Mouse (Mus musculus): ENCODE measurements at regions not wholly inside any gene's neighbourhood (a gene's known extent, or its start where the extent isn't known, plus 50 kb on each side); places are given as distances from the start of the nearest gene placed in this dataset.

DNA sequence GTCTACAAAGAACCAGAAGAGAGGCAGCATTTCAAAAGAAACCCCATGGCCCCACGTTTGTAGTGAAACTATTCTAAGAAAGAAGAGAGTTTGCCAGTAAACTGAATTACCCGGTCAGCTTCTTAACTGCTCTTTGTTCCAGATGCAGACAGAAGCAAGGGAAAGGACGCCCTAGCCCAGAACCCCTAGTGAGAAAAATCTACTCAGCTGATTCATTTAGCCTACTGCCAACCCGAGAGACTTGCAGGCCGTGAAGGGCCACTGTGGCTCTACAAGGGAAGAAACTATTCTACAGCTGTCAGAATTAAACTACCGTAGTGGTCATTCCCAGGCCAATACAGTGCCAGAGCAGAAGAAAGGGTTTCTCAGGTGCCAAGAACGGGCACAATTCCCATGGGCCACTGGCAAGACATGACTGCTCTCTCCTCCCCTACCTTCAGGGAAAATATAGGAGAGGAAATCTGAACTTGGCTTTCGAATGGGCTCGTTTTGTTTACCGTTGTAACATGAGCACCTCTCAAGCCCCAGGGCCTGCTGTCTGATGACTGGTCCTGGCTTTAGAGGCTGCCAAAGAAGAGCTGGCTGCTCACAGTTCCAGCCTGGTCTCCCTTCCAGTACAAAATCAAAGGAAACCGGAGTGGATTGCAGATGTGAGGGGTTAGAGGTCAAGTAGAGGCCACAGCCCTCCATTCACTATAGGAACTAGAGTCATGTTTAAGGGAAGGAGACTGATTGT is 111.7 kb upstream of the Dlg1 start:
- no peak overlapping the region for H3K4me3 ChIP-seq (ENCODE audit: low read depth, low read length)
- ATAC-seq (ENCODE audit: extremely low read depth, insufficient number of reproducible peaks, low FRiP score, poor library complexity, severe bottlenecking) (no peak), DNase-seq (ENCODE audit: low spot score) (no peak)
- peaks cover 24% of the 10 kb centered on the region for H3K4me1 ChIP-seq (ENCODE audit: insufficient read depth, low read depth, low read length)
- peaks cover 34% of the 10 kb centered on the region for H3K27me3 ChIP-seq (ENCODE audit: insufficient read depth, low read length)
- TF ChIP-seq GATA2 (IDR thresholded peaks at IDR 0.05; ENCODE audit: borderline replicate concordance, low read depth, low read length): no peak
- no peak for TF ChIP-seq TAL1 (conservative IDR thresholded peaks at IDR 0.05; ENCODE audit: low read depth, low read length)
- no peak for TF ChIP-seq CTCF (IDR thresholded peaks at IDR 0.05; ENCODE audit: low read depth, low read length)
- no peak for TF ChIP-seq GATA1 (IDR thresholded peaks at IDR 0.05; ENCODE audit: borderline replicate concordance, low read length)
- no peak for TF ChIP-seq POLR2AphosphoS5 (IDR thresholded peaks at IDR 0.05; ENCODE audit: insufficient replicate concordance, low read depth, low read length)
- H3K9me3 ChIP-seq (replicated peaks): no peaks in the 10 kb centered on the region
- H3K36me3 ChIP-seq (replicated peaks): no peaks in the 10 kb centered on the region

- no peaks in the 10 kb centered on the region for H3K9me3 ChIP-seq (replicated peaks)
- H3K4me1 ChIP-seq (ENCODE audit: insufficient read depth, low read depth, low read length): peaks cover 24% of the 10 kb centered on the region
- TF ChIP-seq CTCF (IDR thresholded peaks at IDR 0.05; ENCODE audit: low read depth, low read length): no peak
- TF ChIP-seq GATA1 (IDR thresholded peaks at IDR 0.05; ENCODE audit: borderline replicate concordance, low read length): no peak
- TF ChIP-seq POLR2AphosphoS5 (IDR thresholded peaks at IDR 0.05; ENCODE audit: insufficient replicate concordance, low read depth, low read length): no peak
- no peak for ATAC-seq (ENCODE audit: extremely low read depth, insufficient number of reproducible peaks, low FRiP score, poor library complexity, severe bottlenecking)
- no peak overlapping the region for H3K4me3 ChIP-seq (ENCODE audit: low read depth, low read length)
- peaks cover 34% of the 10 kb centered on the region for H3K27me3 ChIP-seq (ENCODE audit: insufficient read depth, low read length)
- H3K36me3 ChIP-seq (replicated peaks): no peaks in the 10 kb centered on the region
- DNase-seq (ENCODE audit: low spot score): no peak
Measured at GRCm38 (mm10) chr16:31553361-31554146, 109.7 kb upstream of the Dlg1 start.

DNA sequence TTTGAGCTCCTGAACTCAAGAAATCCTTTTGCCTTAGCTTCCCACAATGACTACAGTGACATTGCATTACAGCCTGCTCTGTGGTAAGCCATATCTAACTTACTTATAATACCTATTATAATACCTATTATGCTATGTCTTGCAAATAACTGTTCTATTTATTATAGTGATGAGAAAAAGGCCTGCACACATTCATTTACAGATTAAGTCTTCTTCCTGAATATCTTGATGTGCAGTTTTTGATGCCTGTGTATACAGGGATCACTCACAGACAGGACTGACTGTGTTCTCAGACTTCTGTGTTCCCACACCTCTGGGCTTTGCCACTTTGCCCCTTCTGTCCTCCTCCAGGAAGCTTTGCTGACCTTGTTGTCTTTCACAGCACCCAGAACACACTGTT is 102.8 kb upstream of the Dlg1 start:
- no peak for DNase-seq (ENCODE audit: low spot score)
- Histone ChIP-seq H3K36me3 (replicated peaks) (no peaks in the 10 kb centered on the region), H3K4me1 (ENCODE audit: insufficient read depth, low read depth, low read length) (no peaks in the 10 kb centered on the region), H3K4me3 (ENCODE audit: low read depth, low read length) (no peak overlapping the region), H3K27me3 (ENCODE audit: insufficient read depth, low read length) (peaks cover 26% of the 10 kb centered on the region), H3K9me3 (replicated peaks) (no peaks in the 10 kb centered on the region)
- ATAC-seq (ENCODE audit: extremely low read depth, insufficient number of reproducible peaks, low FRiP score, poor library complexity, severe bottlenecking): no peak
- TF ChIP-seq CTCF (IDR thresholded peaks at IDR 0.05; ENCODE audit: low read depth, low read length) (no peak), GATA2 (IDR thresholded peaks at IDR 0.05; ENCODE audit: borderline replicate concordance, low read depth, low read length) (no peak), TAL1 (conservative IDR thresholded peaks at IDR 0.05; ENCODE audit: low read depth, low read length) (no peak), GATA1 (IDR thresholded peaks at IDR 0.05; ENCODE audit: borderline replicate concordance, low read length) (no peak), POLR2AphosphoS5 (IDR thresholded peaks at IDR 0.05; ENCODE audit: insufficient replicate concordance, low read depth, low read length) (no peak)

DNA sequence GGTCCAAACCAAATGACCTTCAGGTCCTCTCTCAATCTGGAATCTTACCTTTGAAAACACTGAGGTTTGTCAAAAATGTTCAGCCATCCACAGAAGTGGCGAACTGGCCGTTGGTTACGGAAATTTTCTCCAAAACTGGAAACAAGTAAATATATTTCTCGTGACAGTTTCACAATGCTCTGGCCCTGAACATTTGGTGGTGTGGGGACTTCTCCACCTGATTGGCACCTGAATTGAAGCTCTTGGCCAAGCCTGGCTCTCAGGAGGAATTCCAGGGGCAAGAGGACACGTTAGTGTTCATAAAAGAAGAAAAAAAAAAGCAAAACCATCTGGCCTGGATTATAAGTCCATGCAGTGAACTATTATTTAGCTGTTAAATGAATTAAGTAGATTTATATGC is 98.3 kb upstream of the Dlg1 start:
- peaks cover 41% of the 10 kb centered on the region for H3K27me3 ChIP-seq (ENCODE audit: insufficient read depth, low read length)
- no peaks in the 10 kb centered on the region for H3K36me3 ChIP-seq (replicated peaks)
- DNase-seq (ENCODE audit: low spot score) (no peak), ATAC-seq (ENCODE audit: extremely low read depth, insufficient number of reproducible peaks, low FRiP score, poor library complexity, severe bottlenecking) (no peak)
- TF ChIP-seq GATA2 (IDR thresholded peaks at IDR 0.05; ENCODE audit: borderline replicate concordance, low read depth, low read length) (no peak), CTCF (IDR thresholded peaks at IDR 0.05; ENCODE audit: low read depth, low read length) (no peak), GATA1 (IDR thresholded peaks at IDR 0.05; ENCODE audit: borderline replicate concordance, low read length) (no peak), TAL1 (conservative IDR thresholded peaks at IDR 0.05; ENCODE audit: low read depth, low read length) (no peak), POLR2AphosphoS5 (IDR thresholded peaks at IDR 0.05; ENCODE audit: insufficient replicate concordance, low read depth, low read length) (no peak)
- H3K9me3 ChIP-seq (replicated peaks): no peaks in the 10 kb centered on the region
- H3K4me1 ChIP-seq (ENCODE audit: insufficient read depth, low read depth, low read length): no peaks in the 10 kb centered on the region
- H3K4me3 ChIP-seq (ENCODE audit: low read depth, low read length): no peak overlapping the region

GRCm38 (mm10) chr16:31568316-31568715 is 94.9 kb upstream of the Dlg1 start:
- DNase-seq (ENCODE audit: low spot score) (no peak), ATAC-seq (ENCODE audit: extremely low read depth, insufficient number of reproducible peaks, low FRiP score, poor library complexity, severe bottlenecking) (no peak)
- Histone ChIP-seq H3K4me3 (ENCODE audit: low read depth, low read length) (no peak overlapping the region), H3K27me3 (ENCODE audit: insufficient read depth, low read length) (peaks cover 52% of the 10 kb centered on the region), H3K4me1 (ENCODE audit: insufficient read depth, low read depth, low read length) (no peaks in the 10 kb centered on the region), H3K36me3 (replicated peaks) (no peaks in the 10 kb centered on the region), H3K9me3 (replicated peaks) (no peaks in the 10 kb centered on the region)
- no peak for TF ChIP-seq GATA2 (IDR thresholded peaks at IDR 0.05; ENCODE audit: borderline replicate concordance, low read depth, low read length)
- TF ChIP-seq GATA1 (IDR thresholded peaks at IDR 0.05; ENCODE audit: borderline replicate concordance, low read length): no peak
- TF ChIP-seq POLR2AphosphoS5 (IDR thresholded peaks at IDR 0.05; ENCODE audit: insufficient replicate concordance, low read depth, low read length): no peak
- no peak for TF ChIP-seq TAL1 (conservative IDR thresholded peaks at IDR 0.05; ENCODE audit: low read depth, low read length)
- no peak for TF ChIP-seq CTCF (IDR thresholded peaks at IDR 0.05; ENCODE audit: low read depth, low read length)

- DNase-seq (ENCODE audit: low spot score) (no peak), ATAC-seq (ENCODE audit: extremely low read depth, insufficient number of reproducible peaks, low FRiP score, poor library complexity, severe bottlenecking) (no peak)
- Histone ChIP-seq H3K9me3 (replicated peaks) (no peaks in the 10 kb centered on the region), H3K4me3 (ENCODE audit: low read depth, low read length) (no peak overlapping the region), H3K36me3 (replicated peaks) (no peaks in the 10 kb centered on the region), H3K4me1 (ENCODE audit: insufficient read depth, low read depth, low read length) (no peaks in the 10 kb centered on the region), H3K27me3 (ENCODE audit: insufficient read depth, low read length) (peaks cover 63% of the 10 kb centered on the region)
- TF ChIP-seq GATA2 (IDR thresholded peaks at IDR 0.05; ENCODE audit: borderline replicate concordance, low read depth, low read length) (no peak), GATA1 (IDR thresholded peaks at IDR 0.05; ENCODE audit: borderline replicate concordance, low read length) (no peak), CTCF (IDR thresholded peaks at IDR 0.05; ENCODE audit: low read depth, low read length) (no peak), TAL1 (conservative IDR thresholded peaks at IDR 0.05; ENCODE audit: low read depth, low read length) (no peak), POLR2AphosphoS5 (IDR thresholded peaks at IDR 0.05; ENCODE audit: insufficient replicate concordance, low read depth, low read length) (no peak)
Measured at GRCm38 (mm10) chr16:31569871-31570270, 93.4 kb upstream of the Dlg1 start.

All from G1E (cell line).